Mouse (Mus musculus) embryo, embryonic 10 days (tissue): ENCODE results near the gene Nek9.

Experiments used
- DNase-seq: peaks from one replicate; pipeline ENCODE4 v3.0.0-alpha.2; 2015; ENCODE audit warnings: low spot score

The Nek9 gene

DNA sequence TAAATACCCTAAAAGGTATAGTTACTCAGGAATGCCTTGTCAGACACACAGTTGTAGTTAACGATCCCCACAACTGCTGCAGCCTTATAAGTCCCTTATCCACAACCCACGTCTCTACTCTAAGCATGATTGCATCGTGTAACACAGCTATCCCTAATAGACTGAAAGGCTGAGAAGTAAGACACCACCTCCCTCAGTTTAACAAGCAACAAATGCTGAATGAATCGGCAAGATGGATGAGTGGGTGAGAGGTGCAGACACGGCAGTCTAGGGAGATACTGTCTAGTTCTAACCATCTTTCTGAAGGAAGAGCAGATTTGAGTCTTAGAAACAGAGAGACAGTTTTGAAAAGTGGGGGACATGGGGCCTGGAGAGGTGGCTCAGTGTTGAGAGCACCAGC, 76.0 kb downstream of the Nek9 start:
- no peak for DNase-seq

DNA sequence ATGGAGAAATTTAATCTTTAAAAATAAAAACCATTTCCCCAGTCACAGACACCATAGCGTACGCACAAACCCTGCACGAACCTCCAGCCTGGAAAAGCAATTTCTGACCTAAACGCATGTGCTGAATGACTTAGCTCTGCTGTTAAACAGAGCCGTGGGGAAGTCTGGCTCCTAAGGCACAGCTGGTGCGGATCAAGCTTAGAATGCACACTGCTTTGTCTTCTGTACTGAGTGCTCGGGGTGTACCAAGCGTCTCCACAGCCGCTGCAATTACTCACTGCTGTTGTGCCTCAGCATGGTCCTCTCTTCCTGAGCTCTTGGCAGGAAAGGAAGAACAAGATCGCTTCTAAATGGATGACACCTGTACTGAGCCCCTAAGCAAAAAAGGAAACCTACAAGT, 76.7 kb downstream of the Nek9 start:
- peak; percentile 82 for DNase-seq

DNA sequence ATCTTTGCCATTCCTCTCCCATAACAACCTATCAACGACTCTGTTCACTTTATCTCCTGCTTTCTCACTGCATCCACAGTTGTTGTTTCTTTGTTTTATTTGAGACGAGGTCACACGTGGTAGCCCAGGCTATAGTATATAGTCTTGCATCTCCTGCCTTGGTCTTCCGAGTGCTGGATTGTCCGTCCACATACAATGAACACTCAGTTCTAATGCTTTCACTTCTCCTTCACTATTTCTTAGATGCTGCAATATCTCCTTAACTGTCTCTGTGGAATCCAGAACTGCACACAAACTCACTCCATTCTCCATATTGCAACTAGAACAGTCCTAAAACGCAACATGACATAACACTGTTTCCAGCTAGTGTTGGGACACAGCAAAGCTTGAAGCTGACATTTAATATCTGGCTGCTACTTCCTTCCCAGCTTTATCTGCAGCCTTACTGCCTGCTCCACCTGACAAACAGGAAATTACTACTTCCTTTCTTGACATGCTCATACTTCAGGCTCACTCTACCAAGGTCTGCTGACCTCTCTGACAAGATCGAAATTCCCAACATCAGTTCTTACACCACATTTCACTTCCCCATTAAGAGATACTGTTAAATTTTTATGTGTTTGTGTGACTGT, 82.0 kb downstream of the Nek9 start:
- DNase-seq, result no peak

DNA sequence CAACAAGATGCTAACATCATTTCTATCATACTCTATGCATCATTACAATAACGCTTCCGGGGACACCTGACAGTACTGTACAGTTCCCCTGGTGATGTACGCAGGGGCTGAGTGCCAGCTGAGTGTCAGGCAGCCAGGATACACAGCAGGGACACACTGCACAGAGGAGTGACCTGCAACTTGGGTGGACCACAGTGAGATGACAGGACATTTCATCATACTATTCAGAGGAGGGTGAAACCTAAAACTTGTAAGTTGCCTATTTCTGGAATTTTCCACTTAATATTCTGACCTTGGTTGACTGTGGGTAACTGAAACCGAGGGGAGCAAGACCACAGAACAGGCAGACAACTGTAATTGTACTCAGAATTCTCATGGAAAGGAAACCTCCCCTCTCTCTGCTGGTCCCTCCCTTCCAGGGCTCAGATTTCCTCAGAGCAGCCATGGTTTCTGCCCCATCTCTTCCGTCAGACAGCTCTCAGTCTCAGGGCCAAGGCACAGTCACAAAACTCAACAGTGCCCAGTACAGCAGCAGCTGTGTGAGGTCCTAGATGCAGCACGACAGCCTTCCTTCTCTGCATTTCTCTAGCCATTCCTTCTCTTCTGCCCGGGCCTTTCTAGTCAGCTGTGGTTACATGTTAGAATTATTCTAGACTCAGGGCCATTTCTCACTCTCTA, 82.9 kb downstream of the Nek9 start:
- peak; percentile 32 for DNase-seq

DNA sequence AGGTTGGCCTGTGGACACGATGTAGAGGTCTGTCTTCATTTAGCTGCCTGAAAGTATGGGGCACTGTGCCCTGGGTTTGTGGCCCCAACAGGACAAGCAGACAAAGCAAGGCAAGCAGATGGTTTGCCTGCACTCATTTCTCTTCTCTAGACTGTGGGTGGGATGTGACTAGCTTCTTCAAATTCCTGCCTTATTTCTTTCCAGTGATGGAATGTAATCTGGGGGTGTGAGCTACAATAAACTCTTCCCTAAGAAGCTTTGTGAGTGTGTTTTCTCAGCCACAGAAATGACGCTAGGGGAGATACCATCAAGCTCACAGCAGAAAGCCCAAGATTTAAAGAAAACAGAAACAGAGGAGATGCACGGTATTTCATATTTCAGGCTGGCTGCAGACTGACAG, 87.1 kb downstream of the Nek9 start:
- DNase-seq, result no peak
